Mouse (Mus musculus) common myeloid progenitor, adult 5-6 weeks (primary cell): ENCODE data around the gene Lnx2. TPM values are rescaled to one million over a fixed set of nuclear protein-coding genes. Genes with fewer than 3 reads are reported as not detected.

Experiments
- ATAC-seq: replicated peaks from 2 replicates; pipeline ENCODE4 v1.8.0; 2016; ENCODE audit warnings: low read depth, mild to moderate bottlenecking, moderate TSS enrichment, inconsistent platforms; ENCODE audit not compliant: poor library complexity, severe bottlenecking
- total RNA-seq: library from RNA; stranded (forward); fragments of 200-1000, 187-1606 nt; gene quantifications from 2 replicates; pipeline ENCODE4 v1.2.3, GENCODE M21; 2017

Lnx2 gene
- total RNA-seq, 1 experiment from 2014 or later, result 10.8 TPM

DNA sequence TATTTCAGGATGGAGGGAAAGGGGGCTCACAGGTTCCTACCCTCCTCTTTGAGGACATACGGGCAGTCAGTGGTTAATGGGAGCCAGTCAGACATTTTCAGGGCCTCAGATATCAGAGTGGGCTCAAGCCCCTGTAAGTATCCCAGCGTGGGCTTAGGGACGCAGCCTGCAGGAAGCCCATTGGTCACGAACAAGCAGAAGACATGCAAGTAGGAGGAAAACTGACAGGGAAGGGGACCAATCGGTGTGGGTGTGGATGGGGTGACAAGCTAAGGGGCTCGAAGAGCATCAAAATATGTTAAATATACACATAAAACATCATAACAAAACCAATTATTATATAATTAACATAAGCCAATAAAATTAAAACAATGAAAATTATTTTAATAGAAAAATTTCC lies 22.1 kb downstream of the Lnx2 start:
- ATAC-seq, result no peak

DNA sequence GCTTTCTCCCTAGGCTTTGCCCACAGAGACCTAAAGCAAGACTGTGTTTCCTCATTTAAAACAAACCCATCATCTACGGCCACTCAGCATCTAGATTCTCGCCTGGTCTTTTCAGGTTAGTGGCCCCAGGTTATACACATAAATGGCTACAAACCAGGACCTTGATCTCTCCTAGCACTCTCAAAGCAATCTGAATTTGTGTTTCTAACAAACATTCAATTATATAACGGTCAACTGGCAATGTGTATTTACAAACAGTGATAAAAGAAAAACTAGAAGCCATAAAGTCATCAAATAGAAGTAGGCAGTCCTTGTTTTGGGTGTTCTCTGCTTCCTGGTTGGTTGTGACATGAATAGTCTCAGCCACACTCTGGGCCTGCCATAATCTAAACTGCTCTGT lies 22.9 kb downstream of the Lnx2 start:
- ATAC-seq, result no peak

DNA sequence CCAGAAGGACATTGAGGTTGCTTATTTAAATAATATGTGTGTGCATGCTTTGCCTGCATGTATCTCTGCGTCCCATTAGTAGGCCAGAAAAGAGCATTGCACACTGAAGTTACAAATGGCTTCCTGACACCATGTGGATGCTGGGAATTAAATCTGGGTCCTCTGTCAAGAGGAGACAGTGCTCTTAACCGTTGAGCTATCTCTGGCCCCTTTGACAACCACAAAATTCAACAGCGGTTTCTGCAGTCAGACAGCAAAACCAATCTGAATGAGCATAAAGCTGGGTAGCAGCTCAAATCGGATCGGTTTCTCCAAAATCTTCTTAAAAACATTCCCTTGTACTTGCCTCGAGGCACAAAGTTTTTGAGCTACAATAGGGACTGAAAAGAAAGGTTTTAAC lies 23.3 kb downstream of the Lnx2 start:
- no peak for ATAC-seq

DNA sequence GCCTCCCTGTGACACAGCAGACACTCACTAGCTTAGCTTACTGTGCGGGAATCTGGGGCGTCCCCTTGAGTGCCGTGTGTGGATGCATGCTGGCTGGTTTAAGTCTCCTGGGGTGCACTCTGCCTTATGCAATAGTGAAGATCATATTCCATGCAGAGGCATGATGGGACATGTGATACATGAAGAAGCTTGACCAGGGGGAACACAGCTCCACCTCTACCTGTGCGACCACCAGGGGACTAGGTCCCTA lies 24.2 kb downstream of the Lnx2 start:
- ATAC-seq, result no peak

DNA sequence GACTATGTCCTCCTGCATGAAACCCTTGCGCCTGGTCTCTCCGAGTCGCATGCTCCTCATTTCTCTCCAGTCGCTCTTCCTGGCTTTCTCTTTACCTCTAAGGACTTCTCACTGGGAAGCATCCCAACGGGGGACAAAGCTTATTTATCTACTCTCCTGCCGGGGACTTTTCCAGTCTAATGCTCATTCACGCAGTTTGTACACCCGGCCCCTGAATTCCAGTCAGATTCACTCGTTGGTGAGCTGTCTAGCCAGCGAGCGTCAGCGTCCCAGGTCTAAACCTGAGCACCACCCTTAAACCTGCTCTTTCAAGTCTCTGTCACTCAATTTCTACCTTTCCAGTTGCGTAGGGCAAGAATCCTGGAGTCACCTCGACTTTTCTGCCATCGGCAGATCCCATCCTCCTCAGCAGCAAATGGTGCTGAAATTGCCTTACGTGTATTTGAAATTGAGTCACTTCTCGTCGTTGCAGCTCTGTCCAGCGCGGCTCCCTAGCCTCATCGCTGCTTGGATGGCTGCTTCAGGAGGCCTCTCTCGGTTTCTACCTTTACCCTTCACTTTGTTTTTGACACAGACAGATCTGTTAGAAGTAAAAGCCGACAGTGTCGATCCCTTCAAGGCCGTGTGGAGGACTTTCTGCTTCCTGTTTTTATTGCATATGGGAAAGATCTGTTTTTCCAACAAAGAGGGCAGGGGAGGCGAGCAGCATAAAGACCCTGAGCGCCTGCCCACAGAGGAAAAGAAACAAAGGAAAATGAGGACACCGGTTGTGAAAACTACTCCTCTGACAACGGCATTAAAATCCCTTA lies 24.7 kb downstream of the Lnx2 start:
- ATAC-seq, result no peak

DNA sequence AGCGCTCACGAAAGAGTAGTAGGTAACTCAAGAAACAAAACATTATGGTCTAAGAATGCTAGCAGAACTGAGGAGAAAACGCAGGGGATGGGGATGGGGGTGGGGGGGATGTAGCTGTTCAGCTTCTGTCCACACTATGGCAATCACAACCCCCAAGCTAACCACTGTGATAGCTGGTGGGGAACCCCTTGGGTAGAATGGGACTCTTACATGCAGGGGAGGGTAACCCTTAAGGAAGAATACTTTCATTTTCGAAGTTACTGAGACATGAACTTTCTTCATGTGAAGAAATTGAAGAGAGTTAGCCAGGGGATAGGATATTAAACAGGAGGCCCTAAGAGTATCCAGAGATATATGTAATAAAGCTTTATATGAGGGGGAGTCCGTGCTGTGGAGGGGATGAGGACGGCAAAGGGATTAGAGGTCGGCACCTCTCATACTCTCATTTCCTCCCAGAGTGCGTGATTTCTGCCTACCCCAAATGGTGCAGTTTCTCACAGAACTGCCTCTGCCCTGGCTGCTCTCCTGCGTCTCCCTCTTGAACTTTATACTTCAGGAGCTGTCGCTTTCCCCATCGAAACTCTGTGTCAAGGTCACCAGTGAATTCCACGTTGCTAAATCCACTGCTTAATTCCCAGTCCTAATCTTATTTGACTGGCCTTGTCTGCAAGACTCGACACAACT lies 25.4 kb downstream of the Lnx2 start:
- ATAC-seq, result peak; percentile 51

DNA sequence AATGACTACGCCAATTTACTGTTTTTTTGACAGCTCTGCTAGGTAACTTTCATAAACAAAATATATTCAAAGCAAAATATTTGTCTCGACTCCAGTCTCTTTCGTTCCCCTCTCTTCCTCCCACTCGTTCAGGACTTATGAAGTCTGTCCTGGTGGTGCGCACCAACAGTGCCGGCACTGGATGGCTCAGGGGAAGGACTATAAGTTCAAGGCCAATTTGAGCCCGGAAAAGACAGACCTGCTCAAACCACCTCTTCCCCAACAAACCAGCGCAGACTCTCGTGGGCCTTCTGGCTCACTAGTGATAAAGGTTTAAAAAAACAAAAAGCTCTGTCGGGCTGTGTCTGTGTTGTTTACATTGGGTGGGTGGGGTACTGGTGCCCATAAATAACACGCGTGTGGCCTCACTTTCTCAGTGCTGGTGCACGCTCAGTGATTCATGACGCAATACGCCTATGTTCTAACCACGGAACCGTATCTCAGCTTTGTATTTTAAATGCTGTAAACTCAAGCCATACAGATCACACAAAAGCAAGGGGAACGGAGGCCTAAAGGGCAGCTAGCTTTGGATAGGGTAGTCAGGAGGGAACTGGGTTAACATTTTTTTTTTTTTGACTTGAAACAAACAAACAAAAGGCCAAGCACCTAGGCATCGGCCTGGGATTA lies 26.7 kb downstream of the Lnx2 start:
- ATAC-seq, result peak; percentile 33; the same call in 1 of the 2 replicates

DNA sequence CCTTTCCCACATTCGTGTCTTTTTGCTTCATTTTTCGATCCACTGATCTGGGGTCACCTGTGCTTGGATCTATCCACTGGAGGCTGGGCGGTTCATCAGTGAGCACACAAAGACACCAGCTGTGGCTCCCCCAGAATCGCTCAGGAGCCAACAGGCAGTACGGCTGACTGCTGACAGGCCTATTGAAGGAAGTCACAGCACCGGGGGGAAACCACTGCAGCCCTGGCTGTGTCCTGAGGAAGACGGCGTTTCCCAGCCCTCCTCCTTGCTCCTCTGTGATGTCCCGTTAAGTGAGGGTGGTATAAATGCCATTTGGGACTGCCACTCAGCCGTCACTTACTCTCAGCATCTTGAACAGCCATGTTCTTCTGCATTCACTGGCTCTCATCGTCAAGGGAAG lies 30.5 kb downstream of the Lnx2 start:
- ATAC-seq, result peak; percentile 50

DNA sequence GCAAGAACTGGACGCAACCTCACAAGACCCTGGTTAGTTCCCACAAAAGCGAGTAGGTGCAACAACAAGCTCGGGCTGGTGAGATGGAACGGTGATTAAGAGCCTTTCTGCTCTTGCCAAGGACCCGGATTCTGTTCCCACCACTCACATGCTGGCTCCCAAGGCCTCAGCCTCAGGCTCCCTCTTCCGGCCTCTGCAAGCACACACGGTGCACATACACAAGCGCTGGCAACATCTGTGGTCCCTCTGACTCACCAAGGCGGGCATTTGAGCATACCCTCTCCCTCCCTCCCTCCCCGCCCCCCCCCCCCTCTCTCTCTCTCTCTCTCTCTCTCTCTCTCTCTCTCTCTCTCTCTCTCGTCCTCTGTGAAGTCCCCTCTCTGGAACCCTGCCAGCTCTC lies 31.1 kb downstream of the Lnx2 start:
- no peak for ATAC-seq

DNA sequence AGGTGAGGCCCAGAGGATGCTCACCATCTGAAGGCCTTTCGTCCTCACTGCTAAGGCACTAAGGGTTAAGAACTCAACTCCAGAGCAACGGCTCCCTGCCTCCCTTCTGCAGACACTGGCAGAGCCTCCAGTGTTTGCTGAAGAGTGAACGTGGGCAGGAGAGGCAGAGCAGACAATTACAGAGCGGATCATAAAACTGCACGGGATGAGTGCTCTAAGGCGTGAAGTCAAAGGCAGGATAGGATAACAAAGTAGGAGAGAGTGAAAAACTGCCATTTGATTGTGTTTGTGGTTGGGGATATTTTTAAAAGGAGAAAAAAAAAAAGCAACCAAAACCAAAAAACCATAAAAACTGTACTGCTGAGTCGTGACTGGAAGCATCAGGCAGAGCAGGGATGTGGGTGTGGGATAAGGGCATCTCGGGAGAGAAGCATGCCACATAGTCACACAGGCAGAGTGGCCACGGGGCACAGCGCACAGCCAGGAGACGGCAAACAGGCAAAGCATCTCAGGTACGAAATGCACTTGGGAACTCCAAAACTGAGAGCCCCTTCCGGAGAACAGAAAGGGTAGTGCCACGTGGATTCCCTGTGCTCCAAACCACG lies 33.0 kb downstream of the Lnx2 start:
- no peak for ATAC-seq

DNA sequence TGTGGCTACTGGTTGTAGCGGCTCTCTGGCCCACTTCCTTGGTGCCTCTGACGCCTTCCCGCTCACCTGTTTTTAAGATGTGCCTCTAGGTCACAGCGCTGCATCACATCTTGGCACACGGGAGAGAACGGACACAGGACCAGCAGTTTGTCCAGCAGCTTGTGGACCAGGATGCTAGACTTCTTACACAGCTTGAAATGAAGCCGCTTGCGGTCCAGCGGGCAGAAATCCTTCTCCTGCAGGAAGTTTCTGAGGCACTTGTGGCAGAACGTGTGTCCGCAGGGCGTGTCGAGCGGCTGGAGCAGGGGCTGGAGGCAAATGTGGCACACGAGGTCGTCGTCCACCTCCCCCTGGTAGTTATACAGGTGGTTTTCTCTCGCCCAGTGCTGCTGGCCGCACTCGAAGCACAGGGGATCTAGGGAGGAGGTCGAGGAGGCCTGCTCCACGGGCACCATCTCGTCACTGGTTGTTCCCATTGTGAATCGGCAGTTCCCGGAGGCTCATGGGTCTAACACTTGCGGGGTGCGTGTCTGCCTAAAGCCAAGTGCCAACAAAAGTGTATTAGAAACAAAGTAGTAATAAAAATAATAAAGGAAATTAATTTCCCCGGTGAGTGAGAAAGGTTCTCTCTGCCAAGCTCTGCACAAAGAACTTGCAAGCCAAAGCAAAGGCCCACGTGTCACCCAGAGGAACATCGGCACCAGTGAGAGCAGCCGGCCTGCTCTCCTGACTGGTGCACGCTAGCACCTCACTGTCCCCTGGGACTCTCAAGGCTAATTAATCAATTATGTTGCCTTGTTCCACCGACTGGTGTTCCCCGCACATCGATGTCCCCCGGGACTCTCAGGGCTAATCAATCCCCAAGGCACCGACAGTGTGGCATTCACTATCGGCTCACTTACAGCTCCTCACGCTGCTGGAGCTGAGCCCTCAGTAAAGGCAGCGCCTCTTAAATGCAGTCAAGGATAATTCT lies 34.1 kb downstream of the Lnx2 start:
- ATAC-seq, result no peak

DNA sequence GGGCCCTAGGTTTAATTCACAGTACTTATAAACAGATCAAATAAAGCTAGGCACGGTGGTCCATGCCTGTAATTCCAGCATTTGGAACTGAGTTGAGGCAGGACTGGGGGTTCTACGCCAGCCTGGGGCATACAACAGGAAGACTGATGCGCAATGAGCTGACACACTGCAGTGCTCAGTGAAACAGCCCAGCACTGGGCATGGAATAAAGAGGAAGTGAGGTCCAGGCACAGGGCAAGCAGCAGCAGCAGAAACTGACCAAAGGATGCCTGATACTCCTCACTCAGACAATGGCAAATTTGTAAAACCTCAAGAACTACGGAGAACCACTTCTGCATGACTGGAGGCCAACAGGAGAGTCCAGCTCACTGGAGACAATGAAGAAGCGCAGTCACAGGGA lies 37.0 kb downstream of the Lnx2 start:
- ATAC-seq, result peak; percentile 79

DNA sequence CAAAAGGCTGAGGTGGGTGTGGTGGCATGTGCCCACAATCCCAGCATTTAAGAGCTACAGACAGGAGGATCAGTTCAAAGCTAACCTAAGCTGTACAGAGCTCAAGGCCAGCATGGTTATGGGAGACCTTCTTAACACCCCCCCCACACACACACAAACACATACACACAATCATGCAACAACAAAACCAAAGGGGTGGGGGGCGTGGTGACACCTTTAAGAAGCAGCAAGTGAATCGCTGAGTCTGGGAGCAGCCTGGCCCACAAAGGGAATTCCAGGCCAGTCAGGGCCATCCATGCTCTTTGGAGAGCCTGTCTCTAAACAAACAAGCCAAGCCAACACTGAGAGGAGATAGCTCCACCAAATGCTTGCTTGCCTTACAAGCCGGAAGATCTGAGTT lies 38.8 kb downstream of the Lnx2 start:
- no peak for ATAC-seq

DNA sequence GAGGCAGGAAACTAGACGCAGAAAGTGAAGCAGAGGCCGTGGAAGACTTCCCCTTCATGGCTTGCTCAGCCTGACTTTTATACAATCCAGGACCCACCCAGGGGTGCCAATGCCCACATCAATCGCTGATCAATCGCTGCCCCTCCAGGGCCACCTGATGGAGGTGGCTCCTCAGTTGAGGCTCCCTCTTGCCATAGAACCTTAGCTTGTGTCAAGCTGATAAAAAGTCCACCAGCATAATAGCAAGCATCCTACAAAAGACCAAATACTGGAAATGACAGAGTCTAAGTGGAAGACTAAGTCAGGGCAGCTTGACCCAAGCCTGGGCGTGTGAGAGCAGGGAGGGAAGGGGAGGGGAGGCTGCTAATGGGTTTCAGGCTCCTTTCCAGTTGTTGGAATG lies 39.7 kb downstream of the Lnx2 start:
- no peak for ATAC-seq

DNA sequence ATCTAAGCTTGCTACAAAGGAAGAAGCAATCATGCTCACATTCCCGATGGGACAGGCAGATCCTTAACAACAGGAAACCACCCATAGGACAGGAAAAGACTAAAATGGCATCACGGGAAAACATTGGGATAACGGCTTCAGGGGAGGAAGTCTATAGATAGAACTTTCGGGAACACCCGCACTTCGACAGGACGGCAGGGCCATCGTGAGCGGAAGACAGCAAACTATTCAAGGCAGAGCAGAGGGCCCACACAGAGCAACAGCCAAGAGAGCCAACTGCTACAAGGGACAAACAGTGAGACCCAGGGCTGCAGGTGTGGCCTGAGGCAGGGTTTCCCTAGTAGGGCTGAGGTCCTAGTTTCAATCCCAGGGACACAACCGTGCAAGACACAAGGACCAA lies 40.4 kb downstream of the Lnx2 start:
- ATAC-seq, result no peak

DNA sequence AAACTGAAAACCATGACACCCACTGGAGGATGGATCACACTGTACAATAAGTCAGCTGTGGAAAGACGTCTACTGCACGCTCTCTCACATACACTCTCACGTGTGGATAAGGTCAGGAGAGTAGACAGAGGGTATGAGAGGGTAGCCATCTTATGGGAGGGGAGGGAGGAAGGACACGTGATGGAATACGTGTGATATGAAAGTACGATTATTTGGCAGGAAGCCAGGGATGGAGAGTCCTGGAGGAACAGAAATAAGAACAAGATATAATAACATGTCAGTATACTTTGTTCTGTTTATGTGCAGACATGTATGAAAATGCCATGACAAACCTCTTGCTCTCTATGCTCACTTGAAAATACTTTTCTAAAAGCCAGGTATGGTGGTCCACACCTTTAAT lies 41.1 kb downstream of the Lnx2 start:
- no peak for ATAC-seq

DNA sequence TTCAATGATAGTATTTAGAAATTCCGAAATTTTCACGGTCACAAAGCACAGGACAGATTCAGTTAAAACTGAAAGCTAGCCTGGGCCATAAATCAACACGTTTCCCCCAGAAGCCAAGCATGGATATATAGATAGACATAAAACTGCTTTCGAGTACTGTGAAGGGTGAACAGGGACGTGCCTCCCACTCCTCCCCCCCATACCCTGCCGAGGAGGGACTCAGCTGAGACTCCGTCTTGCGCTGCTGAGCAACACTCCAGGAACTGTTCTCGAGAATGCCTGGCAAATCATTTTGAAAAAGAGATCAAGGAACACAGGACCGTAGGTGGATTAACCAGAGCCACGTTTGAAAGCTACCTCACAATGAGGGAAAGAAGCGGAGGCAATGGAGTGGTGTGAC lies 42.1 kb downstream of the Lnx2 start:
- no peak for ATAC-seq

DNA sequence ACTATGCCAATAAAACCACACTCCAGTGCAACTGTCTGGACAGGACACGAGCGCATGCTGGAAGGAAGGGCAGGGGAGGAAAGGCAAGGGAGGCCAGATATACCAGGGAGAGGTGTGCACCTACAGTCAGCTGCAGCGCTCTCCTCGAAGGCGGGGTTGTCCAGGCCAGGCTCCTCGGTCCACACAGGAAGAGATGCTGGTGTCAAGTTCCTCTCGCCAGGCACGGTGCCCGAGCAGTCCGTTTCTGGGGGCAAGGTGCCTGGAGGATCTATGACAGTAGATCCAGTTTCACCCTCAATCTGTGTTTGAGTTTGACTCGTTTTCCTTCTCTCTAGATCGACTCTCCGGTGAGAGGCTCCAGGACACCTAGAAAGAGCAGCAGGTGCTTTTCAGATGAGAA lies 43.2 kb downstream of the Lnx2 start:
- ATAC-seq, result no peak

DNA sequence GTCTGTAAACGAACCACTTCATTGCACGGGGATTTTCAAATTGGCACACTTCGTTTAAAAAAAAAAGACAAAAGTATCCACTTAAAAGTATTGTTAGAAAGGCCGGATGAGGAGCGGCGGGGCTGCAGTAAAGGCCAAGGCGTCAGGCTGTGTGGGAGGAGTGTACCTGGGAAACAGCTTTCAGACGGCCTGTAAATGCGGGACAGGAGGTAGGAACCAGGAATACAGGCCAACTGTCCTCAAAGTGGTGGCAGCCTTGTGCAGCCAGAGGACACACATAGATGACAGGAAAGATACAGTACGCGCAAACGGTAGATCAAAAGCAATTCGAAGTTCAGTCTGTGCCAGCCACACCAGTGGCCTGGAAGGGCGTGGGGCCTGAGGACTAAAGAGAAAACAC lies 45.1 kb downstream of the Lnx2 start:
- no peak for ATAC-seq
